Mouse (Mus musculus): Measurements from ENCODE around the gene Fbxo4.

The Fbxo4 gene

GRCm38 (mm10) chr15:3979871-3980270 is 498 bp upstream of the Fbxo4 start:
- DNase-seq (ENCODE audit: low read depth, low spot score), result no peak

GRCm38 (mm10) chr15:3978279-3978678 is 1.1 kb downstream of the Fbxo4 start:
- no peak for DNase-seq (ENCODE audit: low read depth, low spot score)

GRCm38 (mm10) chr15:3973300-3973699 is 6.1 kb downstream of the Fbxo4 start:
- no peak for DNase-seq (ENCODE audit: low read depth, low spot score)

- no peak for DNase-seq (ENCODE audit: low read depth, low spot score)
Observed at GRCm38 (mm10) chr15:3970193-3970592, 9.2 kb downstream of the Fbxo4 start.

GRCm38 (mm10) chr15:3969743-3970142 is 9.6 kb downstream of the Fbxo4 start:
- no peak for DNase-seq (ENCODE audit: low read depth, low spot score)

GRCm38 (mm10) chr15:3962251-3962650 is 17.1 kb downstream of the Fbxo4 start:
- no peak for DNase-seq (ENCODE audit: low read depth, low spot score)

- DNase-seq (ENCODE audit: low read depth, low spot score), result no peak
Observed at GRCm38 (mm10) chr15:3960094-3960493, 19.3 kb downstream of the Fbxo4 start.

GRCm38 (mm10) chr15:3957982-3958381 is 21.4 kb downstream of the Fbxo4 start:
- no peak for DNase-seq (ENCODE audit: low read depth, low spot score)

- DNase-seq (ENCODE audit: low read depth, low spot score), result no peak
Observed at GRCm38 (mm10) chr15:3954971-3955370, 24.4 kb downstream of the Fbxo4 start.

GRCm38 (mm10) chr15:3938132-3938531 is 41.2 kb downstream of the Fbxo4 start:
- DNase-seq (ENCODE audit: low read depth, low spot score), result no peak

- DNase-seq (ENCODE audit: low read depth, low spot score), result no peak
Observed at GRCm38 (mm10) chr15:3936056-3936455, 43.3 kb downstream of the Fbxo4 start.

- no peak for DNase-seq (ENCODE audit: low read depth, low spot score)
Observed at GRCm38 (mm10) chr15:3933466-3933865, 45.9 kb downstream of the Fbxo4 start.

- DNase-seq (ENCODE audit: low read depth, low spot score), result no peak
Observed at GRCm38 (mm10) chr15:3931931-3932330, 47.4 kb downstream of the Fbxo4 start.

All from brain, embryonic 18.5 days (tissue).